Mouse (Mus musculus): ENCODE results near the gene Ube2q2. TPM values are rescaled to one million over a fixed set of nuclear protein-coding genes. Genes with fewer than 3 reads are reported as not detected.
"Not testable (repeated sequence)": the region's sequence is repeated elsewhere in the genome, so short reads cannot be mapped to it uniquely, and the experiment has no call there.

Ube2q2 gene
- polyA plus RNA-seq, 1 experiment from 2014 or later = 34.0 TPM

DNA sequence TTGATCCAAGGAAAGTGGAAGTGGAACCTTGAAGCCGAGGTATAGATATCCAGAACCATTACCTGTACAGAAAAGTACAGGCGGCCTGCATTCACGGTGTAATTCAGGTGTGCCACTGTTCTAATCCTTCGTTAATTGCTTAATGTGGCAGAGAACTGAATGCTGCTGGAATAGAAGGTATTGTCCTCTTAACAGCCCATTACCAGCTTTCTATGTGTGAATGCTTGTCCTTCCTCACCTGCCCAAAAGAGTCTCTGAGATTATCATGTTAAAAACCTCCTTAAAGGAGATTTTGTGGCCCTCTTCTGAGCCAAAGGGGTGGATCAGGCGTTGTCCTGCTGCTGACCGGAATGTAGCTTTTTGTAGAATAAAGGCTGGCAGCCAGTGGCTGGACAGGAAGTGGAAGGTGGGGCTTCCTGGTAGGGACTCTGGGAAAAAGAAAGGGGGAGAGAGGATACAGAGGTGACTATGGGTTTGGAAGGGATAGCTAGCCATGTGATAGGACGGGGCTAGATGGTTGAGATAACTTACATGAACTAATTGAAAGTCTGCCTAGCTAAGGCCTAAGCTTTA lies 76.6 kb downstream of the Ube2q2 start:
- Histone ChIP-seq H3K4me2 (replicated peaks) (no peak overlapping the region), H3K4me3 (replicated peaks) (no peak overlapping the region), H3K36me3 (peaks cover 51% of the 10 kb centered on the region), H3K27ac (replicated peaks) (no peak overlapping the region), H3K4me1 (no peaks in the 10 kb centered on the region), H3K9me3 (replicated peaks) (no peaks in the 10 kb centered on the region), H3K27me3 (no peaks in the 10 kb centered on the region), H3K9ac (no peak overlapping the region)
- ATAC-seq (ENCODE audit: insufficient number of reproducible peaks, low FRiP score, low TSS enrichment, low read depth) = no peak
- WGBS = 89% methylated on average over 7 of the region's 7 CpGs

DNA sequence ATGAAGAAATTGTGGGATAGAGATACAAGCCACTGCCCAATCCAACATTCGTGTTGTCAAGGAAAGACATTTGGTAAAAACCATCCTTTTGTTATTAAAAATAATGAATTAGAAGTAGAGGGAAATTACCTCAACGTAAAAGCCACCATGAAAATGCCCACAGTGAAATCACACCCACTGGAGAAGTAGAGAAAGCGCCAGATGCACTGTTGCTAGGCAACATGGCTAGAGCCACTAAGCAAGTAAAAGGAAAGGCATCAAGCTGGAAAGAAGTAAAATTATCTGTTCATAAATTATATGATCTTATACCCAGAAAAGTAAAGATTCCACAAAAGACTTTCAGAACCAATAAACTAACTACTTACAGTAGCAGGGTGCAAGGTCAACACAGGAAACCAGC lies 77.6 kb downstream of the Ube2q2 start:
- H3K36me3 ChIP-seq = peaks cover 41% of the 10 kb centered on the region
- no peaks in the 10 kb centered on the region for H3K9me3 ChIP-seq (replicated peaks)
- H3K9ac ChIP-seq = no peak overlapping the region
- no peak for ATAC-seq (ENCODE audit: insufficient number of reproducible peaks, low FRiP score, low TSS enrichment, low read depth)
- no peaks in the 10 kb centered on the region for H3K27me3 ChIP-seq
- 79% methylated on average over 3 of the region's 3 CpGs for WGBS
- no peak overlapping the region for H3K4me3 ChIP-seq (replicated peaks)
- no peaks in the 10 kb centered on the region for H3K4me1 ChIP-seq
- H3K27ac ChIP-seq (replicated peaks) = no peak overlapping the region
- H3K4me2 ChIP-seq (replicated peaks) = no peak overlapping the region

DNA sequence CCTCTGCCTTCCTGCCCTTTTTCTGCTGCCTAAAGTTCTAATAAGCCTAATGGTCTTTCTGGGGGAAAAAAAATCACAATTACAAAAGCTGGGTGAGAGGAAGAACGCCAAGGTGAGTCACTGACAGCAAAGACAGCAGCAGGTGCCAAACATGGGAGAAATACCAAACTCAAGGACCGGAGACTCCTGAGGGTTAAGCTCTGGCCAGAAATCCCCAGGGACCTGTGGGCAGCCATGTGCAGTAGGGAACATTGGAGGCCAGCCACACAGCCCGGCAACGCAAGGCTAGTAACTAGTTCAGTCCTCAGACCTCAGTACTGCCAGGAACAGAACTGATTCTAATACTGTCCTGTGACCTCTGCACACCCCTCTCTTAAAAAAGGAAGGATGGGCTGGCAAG lies 79.5 kb downstream of the Ube2q2 start:
- Histone ChIP-seq H3K9me3 (replicated peaks) (no peaks in the 10 kb centered on the region), H3K9ac (no peak overlapping the region), H3K4me2 (replicated peaks) (no peak overlapping the region), H3K4me3 (replicated peaks) (no peak overlapping the region), H3K27ac (replicated peaks) (no peak overlapping the region), H3K27me3 (no peaks in the 10 kb centered on the region), H3K4me1 (no peaks in the 10 kb centered on the region), H3K36me3 (peaks cover 23% of the 10 kb centered on the region)
- no peak for ATAC-seq (ENCODE audit: insufficient number of reproducible peaks, low FRiP score, low TSS enrichment, low read depth)
- WGBS = 84% methylated on average over 4 of the region's 4 CpGs

DNA sequence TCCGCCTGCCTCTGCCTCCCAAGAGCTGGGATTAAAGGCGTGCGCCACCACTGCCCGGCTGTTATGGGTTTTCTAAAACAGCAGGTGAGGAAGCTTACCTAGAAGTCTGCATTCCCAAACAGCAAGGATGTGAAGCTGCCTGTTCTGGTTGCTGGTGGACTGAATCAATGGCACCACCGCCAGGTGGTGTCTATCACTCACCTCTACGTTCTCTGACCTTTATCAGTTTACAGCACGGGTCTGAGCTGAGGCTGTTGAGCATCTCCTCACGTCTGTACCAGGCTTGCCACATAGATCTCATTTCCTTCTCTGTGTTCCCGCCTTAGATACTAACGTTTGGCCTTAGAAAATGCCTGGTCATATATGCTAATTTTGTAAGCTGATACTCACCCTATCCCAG lies 80.4 kb downstream of the Ube2q2 start:
- no peaks in the 10 kb centered on the region for H3K27me3 ChIP-seq
- 57% methylated on average over 10 of the region's 10 CpGs for WGBS
- H3K4me1 ChIP-seq = no peaks in the 10 kb centered on the region
- no peak overlapping the region for H3K4me3 ChIP-seq (replicated peaks)
- peaks cover 15% of the 10 kb centered on the region for H3K36me3 ChIP-seq
- no peak overlapping the region for H3K9ac ChIP-seq
- no peaks in the 10 kb centered on the region for H3K9me3 ChIP-seq (replicated peaks)
- ATAC-seq (ENCODE audit: insufficient number of reproducible peaks, low FRiP score, low TSS enrichment, low read depth) = no peak
- H3K27ac ChIP-seq (replicated peaks) = no peak overlapping the region
- H3K4me2 ChIP-seq (replicated peaks) = no peak overlapping the region

DNA sequence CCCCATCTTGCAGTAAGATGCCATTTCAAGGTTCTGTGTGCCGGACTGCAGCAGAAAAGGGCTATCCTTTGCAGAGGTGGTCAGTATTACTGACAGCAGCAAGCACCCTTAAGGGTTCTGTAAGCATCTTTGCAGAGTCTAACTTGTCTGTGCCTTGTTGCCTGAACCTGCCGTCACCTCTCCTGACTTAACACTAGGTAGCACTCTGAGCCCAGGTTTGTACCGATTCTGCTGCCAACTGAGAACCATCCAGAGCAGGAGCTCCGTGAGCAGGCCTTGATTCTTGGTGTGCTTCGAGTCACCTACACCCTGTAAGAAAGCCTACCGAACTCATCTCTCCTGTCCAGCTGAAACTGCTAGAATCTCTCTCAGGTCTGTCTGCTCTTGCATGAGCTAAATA lies 82.9 kb downstream of the Ube2q2 start:
- ATAC-seq (ENCODE audit: insufficient number of reproducible peaks, low FRiP score, low TSS enrichment, low read depth) = no peak
- H3K9me3 ChIP-seq (replicated peaks) = no peaks in the 10 kb centered on the region
- no peak overlapping the region for H3K9ac ChIP-seq
- 59% methylated on average over 6 of the region's 6 CpGs for WGBS
- no peaks in the 10 kb centered on the region for H3K4me1 ChIP-seq
- H3K4me3 ChIP-seq (replicated peaks) = no peak overlapping the region
- H3K27ac ChIP-seq (replicated peaks) = no peak overlapping the region
- no peaks in the 10 kb centered on the region for H3K27me3 ChIP-seq
- H3K36me3 ChIP-seq = no peaks in the 10 kb centered on the region
- H3K4me2 ChIP-seq (replicated peaks) = no peak overlapping the region

DNA sequence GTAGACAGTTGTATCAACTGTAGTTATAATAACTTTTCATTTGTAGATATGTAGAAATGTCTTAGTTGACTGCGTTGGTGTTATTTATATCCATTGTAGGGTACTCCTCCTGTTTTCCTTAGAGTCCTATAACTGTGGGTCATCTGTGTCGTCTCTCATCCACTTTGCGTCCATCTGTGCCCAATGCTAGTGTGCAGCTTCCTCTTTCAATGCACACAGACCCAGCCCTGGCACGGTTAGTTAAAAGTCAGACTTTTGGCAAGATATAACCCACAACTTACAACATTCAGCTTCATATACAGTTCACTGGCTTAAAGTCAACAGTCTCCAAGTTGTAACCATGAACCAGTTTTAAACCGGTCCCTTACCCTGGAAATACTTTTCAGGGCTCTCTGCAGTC lies 83.5 kb downstream of the Ube2q2 start:
- H3K27ac ChIP-seq (replicated peaks) = no peak overlapping the region
- H3K9ac ChIP-seq = no peak overlapping the region
- no peaks in the 10 kb centered on the region for H3K36me3 ChIP-seq
- WGBS = 88% methylated on average over 5 of the region's 5 CpGs
- no peaks in the 10 kb centered on the region for H3K9me3 ChIP-seq (replicated peaks)
- no peaks in the 10 kb centered on the region for H3K27me3 ChIP-seq
- H3K4me3 ChIP-seq (replicated peaks) = no peak overlapping the region
- ATAC-seq (ENCODE audit: insufficient number of reproducible peaks, low FRiP score, low TSS enrichment, low read depth) = no peak
- H3K4me2 ChIP-seq (replicated peaks) = no peak overlapping the region
- no peaks in the 10 kb centered on the region for H3K4me1 ChIP-seq

DNA sequence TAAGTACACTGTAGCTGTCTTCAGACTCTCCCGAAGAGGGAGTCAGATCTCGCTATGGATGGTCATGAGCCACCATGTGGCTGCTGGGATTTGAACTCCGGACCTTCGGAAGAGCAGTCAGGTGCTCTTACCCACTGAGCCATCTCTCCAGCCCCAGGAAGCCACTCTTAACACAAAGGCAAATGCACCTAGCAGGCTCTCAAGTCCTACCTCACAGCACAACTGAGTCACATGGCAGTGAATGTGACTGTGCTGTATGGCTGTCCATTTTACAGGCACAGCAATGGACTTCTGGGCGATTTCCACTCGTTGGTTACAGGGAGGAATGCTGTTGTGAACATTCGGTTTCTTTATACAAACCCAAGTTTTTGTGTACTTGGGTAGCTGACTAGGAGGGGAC lies 83.9 kb downstream of the Ube2q2 start:
- no peak overlapping the region for H3K4me3 ChIP-seq (replicated peaks)
- H3K4me2 ChIP-seq (replicated peaks) = no peak overlapping the region
- WGBS = 91% methylated on average over 7 of the region's 7 CpGs
- H3K27ac ChIP-seq (replicated peaks) = no peak overlapping the region
- no peaks in the 10 kb centered on the region for H3K27me3 ChIP-seq
- no peaks in the 10 kb centered on the region for H3K36me3 ChIP-seq
- no peak overlapping the region for H3K9ac ChIP-seq
- H3K4me1 ChIP-seq = no peaks in the 10 kb centered on the region
- H3K9me3 ChIP-seq (replicated peaks) = no peaks in the 10 kb centered on the region
- ATAC-seq (ENCODE audit: insufficient number of reproducible peaks, low FRiP score, low TSS enrichment, low read depth) = no peak

DNA sequence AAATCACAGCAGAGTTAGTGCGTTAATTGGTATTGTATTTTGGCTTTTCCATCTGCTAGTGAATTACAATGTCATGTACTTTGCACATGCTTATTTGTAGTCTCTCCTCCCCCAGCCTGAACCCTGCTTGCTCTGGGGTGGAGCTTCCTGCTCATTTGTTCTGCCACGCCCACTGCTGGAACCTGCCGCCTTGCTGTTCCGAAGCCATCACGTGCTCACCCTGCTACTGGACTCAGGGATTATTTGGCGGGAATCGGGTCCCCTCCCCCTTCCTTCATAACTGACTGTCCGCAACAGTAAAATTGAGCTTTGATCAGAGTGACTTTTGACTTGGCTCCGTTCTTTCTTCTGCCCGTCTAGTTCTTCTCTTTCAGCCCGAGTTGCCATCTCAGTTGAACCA lies 84.4 kb downstream of the Ube2q2 start:
- WGBS = 59% methylated on average over 11 of the region's 11 CpGs
- not testable (repeated sequence) for H3K27me3 ChIP-seq, H3K4me1 ChIP-seq

DNA sequence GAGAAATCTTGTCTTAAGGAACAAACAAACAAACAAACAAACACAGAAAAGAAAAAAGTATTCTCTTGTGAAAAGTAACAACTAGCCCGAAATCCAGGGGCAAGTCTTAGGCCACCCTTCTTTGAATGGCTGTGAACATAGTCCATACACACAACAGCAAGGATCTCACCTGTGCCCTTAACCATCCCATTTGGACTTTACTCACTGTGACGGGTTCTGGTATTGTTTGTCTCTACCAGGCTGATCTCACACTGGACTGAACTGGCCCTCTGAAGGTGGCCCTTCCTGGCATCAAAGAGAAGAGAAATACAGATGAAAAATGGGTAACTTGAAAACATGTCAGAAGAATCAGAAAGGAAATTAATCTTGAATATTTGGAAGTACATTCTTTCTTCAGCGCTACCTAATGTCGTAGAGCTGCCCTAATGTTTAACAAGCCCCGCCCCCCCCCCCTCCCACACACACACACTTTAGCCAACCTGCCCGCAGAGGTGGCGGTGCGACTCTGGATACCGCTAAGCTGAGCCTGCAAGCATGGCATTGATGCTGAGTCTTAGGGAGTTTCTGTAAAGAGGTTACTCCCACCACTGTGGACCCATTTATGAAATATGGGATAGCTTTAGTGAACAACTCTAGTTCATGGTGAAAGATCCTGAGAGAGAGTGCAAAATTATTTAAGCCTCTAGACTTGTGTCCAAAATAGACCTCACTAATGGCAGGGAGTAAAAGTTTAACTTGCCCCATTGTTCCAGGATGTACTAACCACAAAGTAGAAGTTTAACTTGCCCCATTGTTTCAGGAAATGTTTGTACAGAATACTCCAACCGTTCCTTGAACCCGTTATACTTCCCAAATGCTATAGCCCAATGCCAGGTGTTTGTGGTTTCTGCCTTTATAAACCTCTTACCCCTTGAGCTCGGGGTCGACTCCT lies 87.8 kb downstream of the Ube2q2 start:
- H3K36me3 ChIP-seq = no peaks in the 10 kb centered on the region
- no peak for ATAC-seq (ENCODE audit: insufficient number of reproducible peaks, low FRiP score, low TSS enrichment, low read depth)
- no peaks in the 10 kb centered on the region for H3K27me3 ChIP-seq
- H3K27ac ChIP-seq (replicated peaks) = no peak overlapping the region
- no peak overlapping the region for H3K4me3 ChIP-seq (replicated peaks)
- H3K4me2 ChIP-seq (replicated peaks) = no peak overlapping the region
- H3K9ac ChIP-seq = no peak overlapping the region
- no peaks in the 10 kb centered on the region for H3K4me1 ChIP-seq
- H3K9me3 ChIP-seq (replicated peaks) = no peaks in the 10 kb centered on the region
- 67% methylated on average over 13 of the region's 13 CpGs for WGBS

More for the DNA sequence above, 84.4 kb downstream of the Ube2q2 start:
- not testable (repeated sequence) for H3K4me3 ChIP-seq (replicated peaks); H3K27ac ChIP-seq (replicated peaks); H3K36me3 ChIP-seq; ATAC-seq (ENCODE audit: insufficient number of reproducible peaks, low FRiP score, low TSS enrichment, low read depth); H3K9ac ChIP-seq; H3K9me3 ChIP-seq (replicated peaks); H3K4me2 ChIP-seq (replicated peaks)

DNA sequence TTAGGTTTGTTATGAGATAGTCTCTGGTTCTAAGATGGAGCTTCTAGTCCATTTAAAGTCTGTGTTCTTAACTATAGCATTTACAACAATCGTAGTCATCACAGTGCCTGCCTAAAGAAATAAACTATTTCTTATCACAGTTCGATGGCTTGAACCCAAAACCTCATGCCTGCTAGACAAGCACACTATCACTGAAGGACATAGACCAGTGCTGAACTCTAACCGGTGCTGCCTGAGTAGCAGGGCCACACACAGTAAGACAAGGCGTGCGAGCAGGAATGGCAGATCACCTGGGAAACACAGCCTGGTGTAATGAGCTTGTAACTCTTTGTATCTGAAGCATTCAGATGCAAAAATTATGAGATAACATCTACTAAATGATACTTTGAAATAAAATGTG lies 92.2 kb downstream of the Ube2q2 start:
- Histone ChIP-seq H3K9ac (no peak overlapping the region), H3K4me2 (replicated peaks) (no peak overlapping the region), H3K27me3 (no peaks in the 10 kb centered on the region), H3K4me3 (replicated peaks) (no peak overlapping the region), H3K27ac (replicated peaks) (no peak overlapping the region), H3K9me3 (replicated peaks) (no peaks in the 10 kb centered on the region), H3K4me1 (no peaks in the 10 kb centered on the region), H3K36me3 (no peaks in the 10 kb centered on the region)
- WGBS = 81% methylated on average over 5 of the region's 5 CpGs
- ATAC-seq (ENCODE audit: insufficient number of reproducible peaks, low FRiP score, low TSS enrichment, low read depth) = no peak

DNA sequence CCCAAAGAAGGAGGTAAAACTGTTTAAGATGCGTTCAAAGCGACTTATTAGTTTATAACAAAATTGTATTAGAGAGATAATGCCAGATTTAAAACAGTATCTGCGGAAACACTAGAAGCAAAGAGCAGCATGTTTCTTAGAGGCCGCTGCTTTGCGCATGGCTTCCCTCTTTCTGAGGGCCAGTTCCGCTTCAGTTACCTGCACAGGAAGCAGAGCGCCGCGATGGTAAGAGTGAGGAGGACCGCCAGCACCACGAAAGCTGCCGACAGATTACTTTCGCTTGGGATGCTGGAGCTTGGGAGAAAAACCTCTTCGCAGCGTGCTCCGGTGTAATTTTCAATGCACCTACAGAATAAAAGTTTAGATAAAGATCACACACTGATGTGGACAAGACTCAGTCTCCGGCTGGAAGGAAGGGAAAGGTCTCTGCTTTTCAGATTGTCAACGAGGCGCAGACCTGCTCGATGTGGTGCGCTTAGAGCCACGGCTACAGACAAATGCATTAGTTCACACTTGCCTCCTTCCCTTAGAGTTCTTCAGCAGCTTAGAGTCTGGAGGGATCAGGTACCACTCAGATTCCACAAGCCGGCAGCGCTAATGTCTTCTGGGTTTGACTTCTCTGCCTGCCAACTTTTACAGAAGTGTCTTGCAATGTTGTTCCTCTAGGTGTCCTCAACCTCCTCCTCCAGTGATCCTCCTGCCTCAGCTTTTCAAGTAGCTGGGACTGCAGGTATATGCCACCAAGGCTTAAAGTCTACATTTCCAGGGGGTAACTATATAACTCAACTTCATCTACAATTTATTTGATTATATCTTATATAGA lies 93.4 kb downstream of the Ube2q2 start:
- H3K4me1 ChIP-seq = no peaks in the 10 kb centered on the region
- no peaks in the 10 kb centered on the region for H3K9me3 ChIP-seq (replicated peaks)
- no peaks in the 10 kb centered on the region for H3K36me3 ChIP-seq
- peak overlapping the region; percentile 27 for H3K4me3 ChIP-seq (replicated peaks)
- peak overlapping the region; percentile 42 for H3K4me2 ChIP-seq (replicated peaks)
- H3K27me3 ChIP-seq = no peaks in the 10 kb centered on the region
- H3K9ac ChIP-seq = no peak overlapping the region
- 37% methylated on average over 24 of the region's 24 CpGs for WGBS
- H3K27ac ChIP-seq (replicated peaks) = no peak overlapping the region
- ATAC-seq (ENCODE audit: insufficient number of reproducible peaks, low FRiP score, low TSS enrichment, low read depth) = no peak
